Comparison of ENCODE assay signal across 17 mouse cellular contexts in genomic region chr14:76799741-76800140, GRCm38 (mm10).
A peak's percentile ranks its signal among the peaks of the same experiment; 100 is the strongest.
DNase-seq lines count a peak whose midpoint lies in the region; ATAC-seq and TF ChIP-seq lines count a peak whose summit lies in the region.
"Had no signal": no experiment of that assay in that cellular context is flagged by ENCODE, and none has a peak within 500 bp of the region (broad histone marks: within the 10 kb centered on the region; RNA-seq: fewer than 3 reads in every experiment).

No protein-coding gene starts in this region.

- H3K4me2 ChIP-seq in embryonic facial prominence, embryonic 12.5 days (replicated peaks): no peak overlapping the region
- H3K4me2 ChIP-seq in intestine, embryonic 14.5 days (ENCODE audit: low read length): no peak overlapping the region
- no peak overlapping the region for H3K4me2 ChIP-seq in intestine, postnatal 0 days (replicated peaks; ENCODE audit: low read depth)
- H3K4me2 ChIP-seq in embryonic facial prominence, embryonic 14.5 days (ENCODE audit: low read depth, low read length): no peak overlapping the region
- no peak overlapping the region; the same call in 1 of the 2 replicates for H3K4me2 ChIP-seq in limb, embryonic 13.5 days (replicated peaks)
- H3K4me2 ChIP-seq: heart, embryonic 11.5 days had no signal

- no peak for ATAC-seq in embryonic facial prominence, embryonic 12.5 days (ENCODE audit: insufficient number of reproducible peaks, insufficient read depth, low FRiP score, low TSS enrichment)
- ATAC-seq in intestine, embryonic 14.5 days (replicated peaks; ENCODE audit: low FRiP score, low TSS enrichment, low read depth): no peak
- ATAC-seq in intestine, postnatal 0 days: no peak
- ATAC-seq in embryonic facial prominence, embryonic 14.5 days (ENCODE audit: low read depth): no peak
- ATAC-seq in limb, embryonic 13.5 days (ENCODE audit: low FRiP score, low read depth): no peak
- ATAC-seq in megakaryocyte-erythroid progenitor cell, adult 5-6 weeks (replicated peaks; ENCODE audit: low FRiP score, low TSS enrichment, poor library complexity, severe bottlenecking): no peak
- ATAC-seq: forebrain, embryonic 14.5 days; hindbrain, postnatal 0 days had no signal

- no peaks in the 10 kb centered on the region for H3K9me3 ChIP-seq in embryonic facial prominence, embryonic 12.5 days
- no peaks in the 10 kb centered on the region for H3K9me3 ChIP-seq in embryonic facial prominence, embryonic 10.5 days
- H3K9me3 ChIP-seq in intestine, embryonic 14.5 days (ENCODE audit: control insufficient read depth, low read length): no peaks in the 10 kb centered on the region
- no peaks in the 10 kb centered on the region for H3K9me3 ChIP-seq in intestine, postnatal 0 days (ENCODE audit: control insufficient read depth)
- H3K9me3 ChIP-seq in embryonic facial prominence, embryonic 14.5 days (ENCODE audit: control insufficient read depth, low read length): no peaks in the 10 kb centered on the region
- H3K9me3 ChIP-seq in limb, embryonic 13.5 days: no peaks in the 10 kb centered on the region

- H3K27me3 ChIP-seq in embryonic facial prominence, embryonic 12.5 days: no peaks in the 10 kb centered on the region
- H3K27me3 ChIP-seq in embryonic facial prominence, embryonic 10.5 days (replicated peaks; ENCODE audit: low read depth, poor library complexity, severe bottlenecking): peaks cover 13% of the 10 kb centered on the region; the same call in 1 of the 2 replicates
- H3K27me3 ChIP-seq in intestine, embryonic 14.5 days (replicated peaks; ENCODE audit: control insufficient read depth, insufficient read depth, low read length): no peaks in the 10 kb centered on the region
- H3K27me3 ChIP-seq in intestine, postnatal 0 days (replicated peaks; ENCODE audit: control insufficient read depth, insufficient read depth, low read length): no peaks in the 10 kb centered on the region
- H3K27me3 ChIP-seq in embryonic facial prominence, embryonic 14.5 days (replicated peaks; ENCODE audit: control insufficient read depth, insufficient read depth, low read length): no peaks in the 10 kb centered on the region
- H3K27me3 ChIP-seq in limb, embryonic 13.5 days: no peaks in the 10 kb centered on the region

- H3K4me1 ChIP-seq in embryonic facial prominence, embryonic 12.5 days: peaks cover 12% of the 10 kb centered on the region
- peaks cover 28% of the 10 kb centered on the region for H3K4me1 ChIP-seq in embryonic facial prominence, embryonic 10.5 days
- H3K4me1 ChIP-seq in intestine, embryonic 14.5 days (replicated peaks; ENCODE audit: control insufficient read depth, insufficient read depth, low read length): peaks cover 37% of the 10 kb centered on the region
- H3K4me1 ChIP-seq in intestine, postnatal 0 days (replicated peaks; ENCODE audit: control insufficient read depth, insufficient read depth, low read length): peaks cover 13% of the 10 kb centered on the region
- H3K4me1 ChIP-seq in embryonic facial prominence, embryonic 14.5 days (ENCODE audit: control insufficient read depth, insufficient read depth, low read length): peaks cover 24% of the 10 kb centered on the region
- peaks cover 60% of the 10 kb centered on the region for H3K4me1 ChIP-seq in limb, embryonic 13.5 days

- no peaks in the 10 kb centered on the region for H3K36me3 ChIP-seq in embryonic facial prominence, embryonic 12.5 days
- H3K36me3 ChIP-seq in embryonic facial prominence, embryonic 10.5 days (replicated peaks): no peaks in the 10 kb centered on the region
- no peaks in the 10 kb centered on the region for H3K36me3 ChIP-seq in intestine, embryonic 14.5 days (ENCODE audit: control insufficient read depth, insufficient read depth, low read length)
- no peaks in the 10 kb centered on the region for H3K36me3 ChIP-seq in intestine, postnatal 0 days (ENCODE audit: control insufficient read depth, insufficient read depth)
- H3K36me3 ChIP-seq in embryonic facial prominence, embryonic 14.5 days (ENCODE audit: control insufficient read depth, insufficient read depth, low read length): no peaks in the 10 kb centered on the region
- no peaks in the 10 kb centered on the region for H3K36me3 ChIP-seq in limb, embryonic 13.5 days

- no peak overlapping the region for H3K4me3 ChIP-seq in embryonic facial prominence, embryonic 12.5 days
- H3K4me3 ChIP-seq in embryonic facial prominence, embryonic 10.5 days: no peak overlapping the region
- no peak overlapping the region for H3K4me3 ChIP-seq in intestine, embryonic 14.5 days (ENCODE audit: low read depth, low read length)
- H3K4me3 ChIP-seq in intestine, postnatal 0 days (ENCODE audit: low read depth, low read length): no peak overlapping the region
- H3K4me3 ChIP-seq in embryonic facial prominence, embryonic 14.5 days (ENCODE audit: low read depth, low read length): no peak overlapping the region
- no peak overlapping the region for H3K4me3 ChIP-seq in limb, embryonic 13.5 days

- 51% methylated on average over 6 of the region's 6 CpGs for WGBS in embryonic facial prominence, embryonic 12.5 days
- 76% methylated on average over 6 of the region's 6 CpGs for WGBS in embryonic facial prominence, embryonic 10.5 days
- WGBS in intestine, embryonic 14.5 days: 39% methylated on average over 6 of the region's 6 CpGs
- 65% methylated on average over 6 of the region's 6 CpGs for WGBS in intestine, postnatal 0 days
- WGBS in embryonic facial prominence, embryonic 14.5 days: 35% methylated on average over 6 of the region's 6 CpGs
- WGBS in limb, embryonic 13.5 days: 28% methylated on average over 6 of the region's 6 CpGs

- H3K9ac ChIP-seq in embryonic facial prominence, embryonic 12.5 days: no peak overlapping the region
- no peak overlapping the region for H3K9ac ChIP-seq in intestine, embryonic 14.5 days (ENCODE audit: low read length)
- no peak overlapping the region for H3K9ac ChIP-seq in intestine, postnatal 0 days (ENCODE audit: low read depth, low read length)
- H3K9ac ChIP-seq in embryonic facial prominence, embryonic 14.5 days (ENCODE audit: low read depth, low read length): no peak overlapping the region
- no peak overlapping the region for H3K9ac ChIP-seq in limb, embryonic 13.5 days

- peak overlapping the region; percentile 54; the same call in 1 of the 2 replicates for H3K27ac ChIP-seq in embryonic facial prominence, embryonic 12.5 days
- no peak overlapping the region for H3K27ac ChIP-seq in embryonic facial prominence, embryonic 10.5 days (replicated peaks)
- H3K27ac ChIP-seq in intestine, embryonic 14.5 days (ENCODE audit: low read depth): 0 out of 2 replicates have a peak overlapping the region, but pooled peaks have one; percentile 23
- H3K27ac ChIP-seq in intestine, postnatal 0 days (ENCODE audit: low read depth, low read length): no peak overlapping the region
- H3K27ac ChIP-seq in embryonic facial prominence, embryonic 14.5 days (replicated peaks; ENCODE audit: low read depth, low read length): peak overlapping the region; percentile 80
- peak overlapping the region; percentile 89 for H3K27ac ChIP-seq in limb, embryonic 13.5 days
- H3K27ac ChIP-seq: hindbrain, postnatal 0 days had no signal

- no peak for DNase-seq in embryonic facial prominence, embryonic 10.5 days (ENCODE audit: low spot score)
- no peak for DNase-seq in intestine, embryonic 14.5 days (ENCODE audit: low spot score)
- DNase-seq in embryonic facial prominence, embryonic 14.5 days (ENCODE audit: low spot score): peak; percentile 70
- DNase-seq in kidney, postnatal 25 days: no peak
- DNase-seq: cerebellum, adult 18-20 months; gastrocnemius, postnatal 25 days; kidney, adult 18-20 months; lung, postnatal 4 days; thymus, adult 18-20 months; thymus, postnatal 36 days had no signal

- TF ChIP-seq CTCF in intestine, postnatal 0 days (IDR thresholded peaks at IDR 0.05; ENCODE audit: low read depth): no peak

Comparison
In these comparisons a context has a peak if more than half of its experiments do, and no peak if none do; other contexts are left out.
1. H3K27ac ChIP-seq: peak in embryonic facial prominence, embryonic 12.5 days (single experiment), intestine, embryonic 14.5 days (single experiment), embryonic facial prominence, embryonic 14.5 days (single experiment) and limb, embryonic 13.5 days (single experiment); none in embryonic facial prominence, embryonic 10.5 days (single experiment) and intestine, postnatal 0 days (single experiment).